Mouse (Mus musculus): ENCODE data around the gene Atp13a3.

DNA sequence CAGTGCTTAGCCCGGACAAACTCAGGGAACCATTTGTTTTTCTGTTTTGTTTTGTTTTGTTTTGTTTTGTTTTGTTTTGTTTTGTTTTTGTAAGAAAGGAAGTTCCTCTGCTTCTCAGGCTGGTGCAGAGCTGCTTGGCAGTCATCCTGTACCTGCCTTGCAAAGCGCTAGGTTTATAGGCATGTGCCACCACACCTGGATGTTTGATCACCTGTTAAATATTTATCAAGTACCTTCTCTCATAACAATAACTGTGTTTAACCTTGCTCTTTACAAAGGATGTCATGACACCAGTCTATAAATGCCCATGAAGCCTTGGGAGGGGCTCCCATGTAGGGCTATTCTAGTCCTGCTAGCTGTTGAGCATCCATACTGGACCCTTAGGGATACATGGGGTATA, 10.9 kb upstream of the Atp13a3 start:
- TF ChIP-seq CTCF (IDR thresholded peaks at IDR 0.05; ENCODE audit: borderline replicate concordance, extremely low read depth, insufficient read depth, insufficient read length) (no peak), POLR2A (IDR thresholded peaks at IDR 0.05; ENCODE audit: borderline replicate concordance, extremely low read depth, insufficient read depth, insufficient read length, poor library complexity, severe bottlenecking) (no peak)

Measured in brain, embryonic 14.5 days (tissue).